Mouse (Mus musculus) spleen, adult 2 months (tissue): ENCODE results near the gene Fbxo33. TPM values are rescaled to one million over a fixed set of nuclear protein-coding genes. Genes with fewer than 3 reads are reported as not detected.

ENCODE experiments used
- DNase-seq, 2 experiments: peaks; one replicate each; pipeline versions ENCODE4 v3.0.0 to v3.0.0-alpha.2; 2012 to 2021; ENCODE audit warnings: low spot score in 2 of 2, low read depth in 1 of 2
- H3K27ac ChIP-seq: fragments of 200-500 bp; 2 replicates; pipeline ENCODE4 v1.5.1; 2012; ENCODE audit warnings: low read length, inconsistent platforms; ENCODE audit not compliant: insufficient read depth
- H3K27me3 ChIP-seq: fragments of 200-500 bp; 2 replicates; pipeline ENCODE4 v1.6.1; 2012; ENCODE audit warnings: mild to moderate bottlenecking, moderate library complexity, low read length, inconsistent platforms; ENCODE audit not compliant: control insufficient read depth, insufficient read depth
- H3K36me3 ChIP-seq: fragments of 200-500 bp; 2 replicates; pipeline ENCODE4 v1.6.1; 2012; ENCODE audit warnings: mild to moderate bottlenecking, low read length, inconsistent platforms; ENCODE audit not compliant: control insufficient read depth, insufficient read depth
- H3K4me1 ChIP-seq: fragments of 200-500 bp; 2 replicates; pipeline ENCODE4 v1.6.1; 2011; ENCODE audit warnings: inconsistent platforms; ENCODE audit not compliant: control insufficient read depth, insufficient read depth, insufficient read length
- H3K4me3 ChIP-seq: fragments of 200-500 bp; 2 replicates; pipeline ENCODE4 v1.5.1; 2011; ENCODE audit warnings: mild to moderate bottlenecking, inconsistent platforms; ENCODE audit not compliant: insufficient read depth, insufficient read length; ENCODE audit errors: extremely low read depth
- CTCF ChIP-seq: fragments of 200-500 bp; IDR thresholded peaks from 2 replicates; pipeline ENCODE4 v1.5.1; 2011; ENCODE audit warnings: mild to moderate bottlenecking, inconsistent platforms; ENCODE audit not compliant: insufficient read depth, insufficient read length, insufficient replicate concordance; ENCODE audit errors: extremely low read depth
- POLR2A ChIP-seq: fragments of 200-500 bp; IDR thresholded peaks from 2 replicates; pipeline ENCODE4 v1.6.1; 2011; ENCODE audit warnings: low read depth, low read length, inconsistent platforms
- WGBS: fragments of 180-500 bp; shearing (Covaris S2); methylation state at CpG from one replicate; pipeline ENCODE4 v1.1.7; 2018; 5-methylcytosine and 5-hydroxymethylcytosine counted together
- polyA plus RNA-seq: library from polyadenylated mRNA; depleted of rRNA; stranded (reverse); fragments of >200 nt; gene quantifications from 2 replicates; pipeline ENCODE4 v1.2.3, GENCODE M21; 2012

Gene Fbxo33
- polyA plus RNA-seq, 1 experiment = 6.5 TPM

DNA sequence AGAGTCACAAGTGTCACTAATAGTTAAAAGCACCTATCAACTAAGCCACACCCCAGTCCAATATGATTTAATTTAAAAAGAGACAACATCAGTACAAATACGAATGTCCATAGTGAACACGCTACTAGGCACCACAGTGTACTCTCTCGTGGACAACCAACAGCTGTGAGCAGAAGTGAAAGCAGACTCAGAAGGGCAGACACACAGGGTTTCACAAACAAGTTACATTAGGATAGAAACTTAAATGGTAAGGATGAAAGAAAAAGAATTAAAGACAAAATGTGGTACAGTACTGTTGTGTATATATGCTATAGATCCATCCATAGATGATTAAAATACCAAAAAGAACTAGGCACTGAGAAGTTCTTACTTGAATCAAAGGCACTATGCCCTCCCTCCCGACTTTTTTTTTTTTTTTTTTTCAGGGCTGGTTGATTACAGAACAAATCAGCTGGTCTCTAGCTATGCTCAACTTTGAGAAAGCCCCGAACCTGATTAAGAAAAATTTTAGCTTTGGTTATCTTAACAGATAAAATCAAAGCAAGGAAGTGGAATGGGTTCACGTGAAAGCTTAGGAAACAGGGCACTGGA lies 2.8 kb downstream of the Fbxo33 start:
- DNase-seq = no peak
- TF ChIP-seq CTCF (no peak), POLR2A (no peak)
- no peaks in the 10 kb centered on the region for H3K27me3 ChIP-seq
- H3K4me3 ChIP-seq = no peak overlapping the region; the same call in 1 of the 2 replicates
- peaks cover 16% of the 10 kb centered on the region for H3K4me1 ChIP-seq
- WGBS = 17% methylated on average over 6 of the region's 6 CpGs
- H3K27ac ChIP-seq = peak overlapping the region; percentile 71; the same call in 1 of the 2 replicates
- H3K36me3 ChIP-seq = no peaks in the 10 kb centered on the region

DNA sequence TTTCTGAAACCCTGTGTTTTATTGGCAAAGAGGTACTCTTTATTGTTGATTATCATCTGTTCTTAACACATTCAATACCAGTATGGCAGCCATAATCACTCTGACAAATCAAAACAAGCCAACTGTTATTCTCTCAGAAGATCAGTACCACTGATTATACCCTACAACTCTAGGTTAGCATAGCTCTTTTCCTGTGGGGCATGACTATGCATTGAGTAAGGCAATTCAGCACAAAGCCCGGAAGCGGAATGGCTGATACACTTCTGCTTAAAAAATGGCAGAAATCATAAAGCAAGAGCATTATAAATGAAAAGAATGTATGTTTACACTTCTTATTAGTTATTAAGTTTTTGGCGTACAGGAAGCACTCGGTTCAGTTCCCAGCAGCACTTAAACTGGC lies 3.3 kb downstream of the Fbxo33 start:
- Histone ChIP-seq H3K4me1 (peaks cover 16% of the 10 kb centered on the region), H3K27ac (no peak overlapping the region; the same call in 1 of the 2 replicates)
- WGBS = 29% methylated on average over 4 of the region's 4 CpGs

DNA sequence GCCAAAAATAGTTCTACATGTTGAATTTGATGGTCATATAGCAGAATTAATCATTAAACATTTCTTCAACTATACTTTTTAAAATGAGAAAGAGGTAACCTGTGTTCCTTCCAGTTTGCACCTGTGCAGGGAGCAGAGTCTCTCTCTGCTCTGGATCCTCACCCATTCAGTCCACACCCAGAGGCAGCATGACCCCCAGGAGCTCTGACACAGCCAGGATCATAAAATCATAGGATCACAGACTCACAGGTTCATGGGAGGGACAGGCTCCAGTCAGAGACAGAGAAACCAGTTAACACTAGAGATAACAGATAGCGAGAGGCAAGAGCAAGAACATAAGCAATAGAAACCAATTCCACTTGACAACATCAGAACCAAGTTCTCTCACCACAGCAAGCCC lies 11.7 kb downstream of the Fbxo33 start:
- TF ChIP-seq POLR2A (no peak), CTCF (no peak)
- Histone ChIP-seq H3K4me3 (no peak overlapping the region), H3K36me3 (peaks cover 5% of the 10 kb centered on the region), H3K27me3 (no peaks in the 10 kb centered on the region), H3K27ac (peak overlapping the region; percentile 70), H3K4me1 (peaks cover 12% of the 10 kb centered on the region)
- WGBS = 75% methylated on average over 1 of the region's 1 CpGs
- no peak for DNase-seq

More for the DNA sequence above, 3.3 kb downstream of the Fbxo33 start:
- TF ChIP-seq POLR2A (no peak), CTCF (no peak)
- DNase-seq = peak in 1 of 2 experiments; percentile 9
- H3K36me3 ChIP-seq = no peaks in the 10 kb centered on the region
- H3K4me3 ChIP-seq = no peak overlapping the region
- H3K27me3 ChIP-seq = no peaks in the 10 kb centered on the region

DNA sequence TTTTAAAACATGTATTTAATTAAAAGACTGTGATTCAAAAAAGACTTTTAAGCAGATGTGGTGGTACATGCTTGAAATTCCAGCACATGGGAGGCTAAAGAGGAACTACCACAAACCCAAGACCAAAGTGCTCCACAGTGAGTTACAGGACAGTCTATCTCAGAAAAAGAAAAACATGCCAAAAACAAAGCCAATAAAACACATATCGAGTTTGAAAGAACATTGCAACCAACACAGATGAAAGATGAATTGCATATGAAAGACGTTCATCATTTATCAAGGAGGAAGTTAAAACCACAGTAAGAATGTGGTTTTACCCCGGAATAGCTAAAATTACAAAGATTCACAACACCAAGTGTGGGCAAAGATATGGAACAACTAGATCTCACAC lies 12.5 kb downstream of the Fbxo33 start:
- H3K4me3 ChIP-seq = no peak overlapping the region
- no peak for DNase-seq
- peak overlapping the region; percentile 77; the same call in 1 of the 2 replicates for H3K27ac ChIP-seq
- 11% methylated on average over 3 of the region's 3 CpGs for WGBS
- peaks cover 9% of the 10 kb centered on the region for H3K36me3 ChIP-seq
- TF ChIP-seq CTCF (no peak), POLR2A (no peak)
- no peaks in the 10 kb centered on the region for H3K27me3 ChIP-seq
- peaks cover 12% of the 10 kb centered on the region for H3K4me1 ChIP-seq

DNA sequence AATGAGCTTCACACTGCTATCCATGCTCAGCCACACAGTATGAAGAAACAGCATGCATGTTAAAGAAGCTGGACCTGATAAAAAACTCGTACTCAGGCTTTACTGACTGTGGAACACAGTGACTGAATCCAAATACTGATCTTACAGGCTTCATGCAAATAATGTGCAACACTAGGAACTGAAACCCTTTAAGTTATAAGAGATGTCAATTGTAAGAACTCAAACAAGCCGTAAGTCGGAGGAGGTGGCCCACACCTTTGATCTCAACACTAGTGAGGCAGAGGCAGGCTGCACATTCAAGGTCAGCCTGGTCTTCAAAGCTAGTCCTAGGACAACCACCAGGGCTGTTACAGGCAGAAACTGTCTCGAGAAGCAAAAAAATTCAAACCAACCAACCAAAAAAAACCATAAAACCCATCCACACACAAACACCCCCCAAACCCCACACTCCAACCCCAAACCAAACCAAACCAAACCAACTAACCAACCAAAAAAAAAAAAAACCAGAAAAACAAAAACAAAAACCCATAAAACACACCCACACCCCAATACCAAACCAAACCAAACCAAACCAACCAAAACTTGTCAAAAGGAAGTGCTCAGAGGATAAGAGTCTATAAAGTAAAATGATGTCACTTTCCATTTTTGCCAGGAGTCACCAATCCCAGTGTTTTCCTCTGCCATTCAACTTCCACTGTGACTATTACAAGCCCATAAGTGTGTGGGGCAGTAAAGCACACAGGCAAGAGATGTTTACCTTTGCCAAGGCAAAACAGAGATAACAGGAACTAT lies 13.1 kb downstream of the Fbxo33 start:
- H3K27me3 ChIP-seq = no peaks in the 10 kb centered on the region
- TF ChIP-seq POLR2A (no peak), CTCF (no peak)
- peaks cover 9% of the 10 kb centered on the region for H3K36me3 ChIP-seq
- peak overlapping the region; percentile 77 for H3K27ac ChIP-seq
- WGBS = 17% methylated on average over 4 of the region's 4 CpGs
- peaks cover 12% of the 10 kb centered on the region for H3K4me1 ChIP-seq
- H3K4me3 ChIP-seq = no peak overlapping the region
- peak in 1 of 2 experiments; percentile 33 for DNase-seq

DNA sequence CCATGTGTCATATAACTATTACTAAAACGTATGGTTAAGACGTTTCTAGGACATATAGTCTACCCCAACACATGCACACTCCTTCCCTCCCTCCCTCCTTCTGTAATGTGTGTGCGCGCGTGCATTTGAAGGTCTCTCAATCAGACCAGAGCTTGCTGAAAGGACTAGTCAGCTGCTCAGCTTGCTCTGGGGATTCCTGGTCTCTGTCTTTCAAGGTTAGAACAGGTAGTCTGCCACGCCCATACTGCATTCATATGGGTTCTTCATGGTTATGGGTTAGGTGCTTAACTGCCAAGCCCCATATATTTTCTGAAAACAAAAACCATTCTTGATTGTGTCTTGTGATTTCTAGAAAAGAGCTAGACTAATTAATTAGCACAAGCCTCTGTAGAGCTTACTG lies 14.0 kb downstream of the Fbxo33 start:
- DNase-seq = no peak
- WGBS = 94% methylated on average over 6 of the region's 6 CpGs
- Histone ChIP-seq H3K4me1 (peaks cover 12% of the 10 kb centered on the region), H3K4me3 (no peak overlapping the region), H3K27ac (no peak overlapping the region), H3K27me3 (no peaks in the 10 kb centered on the region), H3K36me3 (peaks cover 14% of the 10 kb centered on the region)
- TF ChIP-seq CTCF (no peak), POLR2A (no peak)

- TF ChIP-seq POLR2A = no peak
- no peak for TF ChIP-seq CTCF
- Histone ChIP-seq H3K36me3 (peaks cover 27% of the 10 kb centered on the region), H3K27ac (no peak overlapping the region), H3K27me3 (no peaks in the 10 kb centered on the region), H3K4me3 (no peak overlapping the region), H3K4me1 (no peaks in the 10 kb centered on the region)
- DNase-seq = no peak
- 95% methylated on average over 2 of the region's 2 CpGs for WGBS
Observed at GRCm38 (mm10) chr12:59199361-59199760, 20.2 kb downstream of the Fbxo33 start.
